Comparison of ENCODE assay signal across 7 mouse cellular contexts in the genomic region with DNA sequence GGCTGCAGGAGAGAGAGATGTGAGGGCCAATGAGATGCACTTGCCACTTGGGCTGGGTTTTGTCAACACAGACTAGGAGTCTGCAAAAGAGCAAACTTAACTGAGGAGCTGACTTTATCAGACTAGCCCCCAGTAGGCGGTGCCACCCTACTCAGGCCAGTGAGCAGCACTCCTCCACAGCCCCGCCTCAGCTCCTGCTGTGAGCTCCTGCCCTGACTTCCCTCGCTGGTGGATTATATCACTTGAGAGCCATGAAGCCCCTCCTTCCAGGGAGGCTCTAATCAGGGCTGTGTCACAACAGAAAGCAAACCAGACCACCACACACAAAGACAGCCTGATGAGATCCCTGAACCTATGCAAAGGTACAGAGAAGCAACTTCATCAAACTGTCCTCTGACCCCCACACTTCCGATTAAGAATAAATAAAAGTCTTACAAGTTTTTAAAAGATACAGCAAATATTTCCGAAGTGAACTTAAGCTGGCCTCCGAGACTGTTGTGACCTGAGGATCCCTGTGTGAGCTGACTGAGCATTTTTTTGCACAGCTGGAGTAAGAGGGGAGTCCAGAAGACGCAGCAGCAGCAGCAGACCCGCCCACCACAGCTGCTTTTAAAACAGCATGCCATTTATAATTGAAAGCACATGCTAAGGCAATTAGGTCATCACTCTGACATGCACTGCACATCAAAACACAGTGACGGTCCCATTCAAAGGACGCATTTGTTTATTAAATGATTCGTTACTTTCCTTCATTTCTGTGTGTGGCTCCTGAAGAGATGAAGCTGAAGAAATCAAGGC. TPM values are rescaled to one million over a fixed set of nuclear protein-coding genes. Genes with fewer than 3 reads are reported as not detected.
DNase-seq lines count a peak whose midpoint lies in the region; ATAC-seq lines count a peak whose summit lies in the region.

No protein-coding gene starts in this region.

- no peak overlapping the region for H3K27ac ChIP-seq in embryonic facial prominence, embryonic 10.5 days (replicated peaks)
- peak overlapping the region; percentile 53 for H3K27ac ChIP-seq in kidney, embryonic 16.5 days (ENCODE audit: low read length)

- peak overlapping the region; percentile 7 for H3K4me2 ChIP-seq in kidney, embryonic 16.5 days (replicated peaks; ENCODE audit: low read depth, low read length)

- 19% methylated on average over 11 of the region's 11 CpGs for WGBS in embryonic facial prominence, embryonic 10.5 days
- WGBS in kidney, embryonic 16.5 days, result 24% methylated on average over 11 of the region's 11 CpGs

- 0 out of 2 replicates have a peak overlapping the region, but pooled peaks have one; percentile 31 for H3K9ac ChIP-seq in kidney, embryonic 16.5 days (replicated peaks; ENCODE audit: low read length)

- peaks cover 42% of the 10 kb centered on the region for H3K4me1 ChIP-seq in embryonic facial prominence, embryonic 10.5 days
- H3K4me1 ChIP-seq in kidney, embryonic 16.5 days (ENCODE audit: insufficient read depth, low read length), result peaks cover 29% of the 10 kb centered on the region

- H3K9me3 ChIP-seq in embryonic facial prominence, embryonic 10.5 days, result no peaks in the 10 kb centered on the region
- H3K9me3 ChIP-seq in kidney, embryonic 16.5 days (ENCODE audit: low read length), result no peaks in the 10 kb centered on the region

- DNase-seq in Muller cell, postnatal 12 days (ENCODE audit: inconsistent ontology term), result peak; percentile 39
- DNase-seq in embryonic facial prominence, embryonic 10.5 days (ENCODE audit: low spot score), result peak; percentile 66
- DNase-seq in heart, adult 9 months (ENCODE audit: low spot score in 2 of 2), result peak; percentile 70 to 74
- DNase-seq in lung, postnatal 25 days (ENCODE audit: low spot score), result peak; percentile 39
- DNase-seq in cerebellum, postnatal 4 days (ENCODE audit: low spot score in 2 of 2), result no peak
- DNase-seq in layer of hippocampus, adult 8-10 months (ENCODE audit: low spot score in 2 of 2), result no peak

- ATAC-seq in kidney, embryonic 16.5 days (ENCODE audit: low FRiP score, low TSS enrichment), result peak; percentile 91

- peaks cover 52% of the 10 kb centered on the region for H3K36me3 ChIP-seq in embryonic facial prominence, embryonic 10.5 days (replicated peaks)
- H3K36me3 ChIP-seq in kidney, embryonic 16.5 days (ENCODE audit: insufficient read depth, low read length), result peaks cover 4% of the 10 kb centered on the region; the same call in 1 of the 2 replicates

- peak overlapping the region; percentile 35; the same call in 1 of the 2 replicates for H3K4me3 ChIP-seq in embryonic facial prominence, embryonic 10.5 days
- H3K4me3 ChIP-seq in kidney, embryonic 16.5 days (ENCODE audit: low read length), result peak overlapping the region; percentile 0; the same call in 1 of the 2 replicates

- no peaks in the 10 kb centered on the region for H3K27me3 ChIP-seq in embryonic facial prominence, embryonic 10.5 days (replicated peaks; ENCODE audit: low read depth, poor library complexity, severe bottlenecking)
- no peaks in the 10 kb centered on the region for H3K27me3 ChIP-seq in kidney, embryonic 16.5 days (ENCODE audit: insufficient read depth, low read length)

RNA-seq across cellular contexts. Expression of a gene that starts 6.0 kb away (rescaled TPM):
- 194 and 195 TPM in 2 replicates for polyA plus RNA-seq in embryonic facial prominence, embryonic 10.5 days (2016; fragmentation: Nextera tagmentation; extraction: Ambion mirVana)
- polyA plus RNA-seq in kidney, embryonic 16.5 days (2015; fragmentation: Nextera tagmentation; extraction: Ambion mirVana), result 191 and 192 TPM in 2 replicates
- total RNA-seq in layer of hippocampus, adult 8-10 months (2022), result 10 to 100 TPM; 41.7 to 53.5 (median 47.1) TPM

Comparison
In these comparisons a context has a peak if more than half of its experiments do, and no peak if none do; other contexts are left out.
1. DNase-seq: peak in Muller cell, postnatal 12 days (single experiment), embryonic facial prominence, embryonic 10.5 days (single experiment), heart, adult 9 months (2 of 2) and lung, postnatal 25 days (single experiment); none in cerebellum, postnatal 4 days (0 of 2) and layer of hippocampus, adult 8-10 months (0 of 2).